Mouse (Mus musculus) layer of hippocampus, postnatal 10 days (tissue): ENCODE data around the gene Plekhg1. TPM values are rescaled to one million over a fixed set of nuclear protein-coding genes. Genes with fewer than 3 reads are reported as not detected.

Experiments used
- DNase-seq, 2 experiments: peaks; one replicate each; pipeline ENCODE4 v3.0.0; 2021; ENCODE audit warnings: low spot score in 2 of 2
- total RNA-seq, 2 experiments: library from RNA; stranded (reverse); gene quantifications; 2 replicates each; pipeline ENCODE4 v1.2.3; 2021

Gene Plekhg1
- total RNA-seq, 2 experiments from 2014 or later: 28.8 to 29.0 TPM

DNA sequence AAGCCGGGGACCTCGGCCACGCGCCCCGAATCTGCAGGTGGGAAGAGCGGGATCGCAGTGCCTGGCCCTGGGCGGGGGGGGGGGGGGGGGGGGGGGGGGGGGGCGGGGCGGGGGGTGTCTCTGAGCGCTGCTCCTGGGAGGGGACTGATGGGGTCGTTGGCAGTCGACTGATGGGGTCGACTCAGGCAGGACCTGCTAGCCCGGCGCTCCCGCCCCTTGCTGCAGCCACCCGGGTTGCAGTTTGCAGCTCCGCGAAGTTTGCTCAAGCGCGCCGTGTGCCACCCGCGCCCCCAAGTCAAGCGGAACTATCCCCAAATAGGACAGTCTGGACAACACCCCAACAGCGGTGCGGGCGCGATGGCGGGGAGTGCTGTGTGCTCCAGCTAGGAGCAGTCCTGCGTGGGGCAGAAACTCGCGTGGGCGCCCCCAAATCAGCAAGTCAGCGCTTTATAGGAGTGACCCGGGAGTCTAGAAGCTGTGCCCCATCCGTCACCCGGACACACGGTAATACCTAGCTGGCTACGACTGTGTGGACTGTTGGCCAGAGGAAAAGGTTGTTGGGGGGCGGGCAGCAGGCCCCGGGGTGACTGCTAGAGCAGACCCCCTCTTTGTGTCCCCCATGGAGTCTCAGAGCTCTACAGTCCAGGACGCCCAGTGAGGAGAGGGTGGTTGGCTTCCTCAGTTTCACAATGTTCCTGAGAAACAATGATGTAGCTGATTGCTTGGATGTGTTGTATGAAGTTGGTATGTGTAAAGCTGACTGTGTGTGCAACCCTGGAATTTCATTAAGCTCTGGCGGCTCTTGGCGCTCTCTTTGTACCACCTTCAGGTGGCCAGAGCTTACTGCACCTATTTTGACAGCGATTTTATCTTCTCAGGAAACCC, 582 bp downstream of the Plekhg1 start:
- DNase-seq: peak; percentile 45 to 50

DNA sequence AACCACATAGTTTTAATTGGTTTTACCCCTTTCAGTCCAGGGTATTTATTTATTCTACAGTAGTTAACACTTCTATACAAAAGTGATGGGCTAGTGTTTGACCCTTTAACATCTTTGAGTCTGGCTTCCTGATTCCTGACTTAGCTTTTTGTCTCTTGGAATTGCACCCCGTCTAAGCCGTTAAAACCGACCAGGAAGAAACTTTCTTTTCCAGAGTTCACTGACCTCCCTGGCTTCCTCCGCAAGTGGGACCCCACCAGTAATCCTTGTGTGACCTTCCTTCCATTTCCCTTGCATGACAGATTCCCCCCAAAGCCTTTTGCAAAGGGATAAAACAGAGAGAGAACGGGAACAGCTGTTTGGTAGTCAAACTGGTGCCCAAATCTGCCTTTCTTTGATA, 1.6 kb downstream of the Plekhg1 start:
- DNase-seq: no peak

GRCm38 (mm10) chr10:3743069-3743468, 2.9 kb downstream of the Plekhg1 start:
- no peak for DNase-seq

GRCm38 (mm10) chr10:3743826-3744225, 3.7 kb downstream of the Plekhg1 start:
- DNase-seq: peak; percentile 53 to 65

DNA sequence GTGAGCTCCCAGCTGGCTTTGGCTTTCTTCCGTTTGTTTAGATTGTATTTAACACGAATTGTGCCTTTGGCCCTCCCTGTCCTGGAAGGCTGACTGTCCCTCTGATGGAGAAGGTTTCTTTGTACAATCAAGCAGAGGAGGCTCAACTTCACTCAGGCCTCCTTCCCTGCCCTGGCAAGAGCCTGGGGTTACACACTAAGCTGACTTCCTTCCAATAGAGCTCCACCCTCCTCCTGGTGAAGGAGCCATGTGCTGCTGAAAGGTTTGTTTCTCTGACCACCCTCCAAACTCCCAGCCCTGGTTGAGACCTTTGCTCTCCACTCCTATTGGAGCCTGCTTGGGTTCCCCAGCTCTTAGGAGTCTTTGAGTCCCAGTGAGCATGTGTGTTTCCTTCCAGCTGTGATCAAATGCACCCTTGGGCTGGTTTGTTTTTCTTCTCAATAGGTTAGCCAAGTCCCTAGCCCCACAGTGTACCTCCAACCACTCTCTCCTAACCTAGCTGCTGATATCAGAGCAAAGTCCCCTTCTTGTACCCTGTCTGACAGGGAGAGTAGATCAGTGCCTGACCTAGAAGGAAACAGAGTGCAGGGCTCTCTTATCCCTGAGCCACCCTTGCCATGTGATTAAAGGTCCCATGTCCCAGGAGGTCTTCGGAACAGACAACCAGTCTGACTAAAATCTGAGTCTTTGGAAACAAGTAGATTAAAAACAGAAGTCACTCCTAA, 6.8 kb downstream of the Plekhg1 start:
- no peak for DNase-seq

GRCm38 (mm10) chr10:3749580-3749979, 9.4 kb downstream of the Plekhg1 start:
- DNase-seq: no peak

DNA sequence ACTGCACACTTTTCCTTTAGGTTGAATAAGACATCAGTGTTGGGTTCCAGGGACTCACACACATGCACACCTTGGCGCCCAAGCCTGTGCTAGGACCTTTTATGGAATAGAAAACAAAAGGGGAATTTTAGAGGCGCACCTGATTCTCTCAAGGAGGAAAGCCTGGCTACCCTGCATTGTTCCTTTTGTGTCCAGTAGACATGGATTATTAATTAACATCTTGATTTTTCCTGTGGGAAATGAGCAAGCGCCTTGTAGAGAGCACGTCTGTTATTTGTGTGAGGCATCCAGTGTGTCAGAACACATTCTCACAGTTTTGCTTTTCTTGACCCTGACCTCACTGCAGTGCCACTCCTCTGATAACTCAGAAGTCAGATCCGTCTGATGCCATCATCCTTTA, 21.8 kb downstream of the Plekhg1 start:
- DNase-seq: no peak

- DNase-seq: no peak
Observed at GRCm38 (mm10) chr10:3763199-3763598, 23.0 kb downstream of the Plekhg1 start.

DNA sequence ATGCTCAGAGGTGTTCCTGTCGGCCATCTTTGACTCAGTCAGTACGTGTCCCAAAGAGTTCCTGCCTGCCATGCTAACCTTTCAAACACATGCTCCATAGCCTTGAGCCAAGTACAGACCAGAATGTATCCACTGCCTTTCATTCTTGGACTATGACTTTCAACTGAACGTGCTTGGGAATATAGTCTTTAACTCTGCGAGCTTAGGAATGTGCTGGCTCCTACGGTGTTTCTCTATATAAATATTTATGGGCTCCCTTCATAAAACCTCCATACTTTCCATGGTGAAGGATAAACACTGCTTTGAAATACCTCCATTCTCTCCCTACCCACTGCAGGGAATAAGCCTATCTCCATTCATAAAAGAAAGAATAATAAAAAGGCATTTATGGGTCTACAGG, 29.0 kb downstream of the Plekhg1 start:
- DNase-seq: no peak

DNA sequence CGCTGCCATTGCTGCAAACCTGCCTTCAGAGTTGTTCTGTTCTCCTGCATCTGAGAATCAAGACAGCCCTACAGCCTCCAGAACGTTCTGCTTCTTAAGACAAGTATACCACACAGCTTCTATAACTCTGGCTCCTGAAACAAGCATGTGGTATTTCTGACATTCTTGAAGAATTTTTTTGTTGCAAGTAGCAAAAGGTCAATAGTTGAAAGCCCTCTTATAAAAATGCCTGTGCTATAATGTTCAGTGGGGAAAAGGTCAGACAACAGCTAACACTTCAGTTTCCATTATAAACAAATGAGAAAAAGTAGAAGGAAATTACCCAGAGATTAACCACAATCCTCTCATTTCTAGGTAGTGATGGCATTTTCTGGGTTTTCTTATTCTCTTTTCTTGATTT, 34.2 kb downstream of the Plekhg1 start:
- no peak for DNase-seq

- DNase-seq: no peak
Observed at GRCm38 (mm10) chr10:3776761-3777160, 36.6 kb downstream of the Plekhg1 start.

GRCm38 (mm10) chr10:3785362-3785761, 45.2 kb downstream of the Plekhg1 start:
- DNase-seq: no peak

DNA sequence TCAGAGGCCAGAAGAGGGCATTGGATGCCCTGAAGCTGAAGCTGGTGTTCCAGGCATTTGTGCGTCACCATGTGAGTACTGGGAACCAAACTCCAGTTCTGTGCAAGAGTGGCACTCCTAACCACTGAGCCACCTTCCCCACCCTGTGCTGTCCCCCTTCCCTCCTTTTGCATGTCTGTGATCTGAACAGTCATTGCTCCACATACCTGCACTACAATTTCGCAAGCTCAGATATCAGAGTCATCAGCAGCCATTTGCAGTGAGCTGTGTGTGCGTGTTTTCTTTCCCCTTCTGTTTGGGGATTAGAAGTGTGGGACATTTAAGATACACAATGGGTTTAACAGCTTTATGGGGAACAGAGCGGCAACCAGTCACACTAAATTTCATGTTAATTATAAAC, 46.4 kb downstream of the Plekhg1 start:
- no peak for DNase-seq

DNA sequence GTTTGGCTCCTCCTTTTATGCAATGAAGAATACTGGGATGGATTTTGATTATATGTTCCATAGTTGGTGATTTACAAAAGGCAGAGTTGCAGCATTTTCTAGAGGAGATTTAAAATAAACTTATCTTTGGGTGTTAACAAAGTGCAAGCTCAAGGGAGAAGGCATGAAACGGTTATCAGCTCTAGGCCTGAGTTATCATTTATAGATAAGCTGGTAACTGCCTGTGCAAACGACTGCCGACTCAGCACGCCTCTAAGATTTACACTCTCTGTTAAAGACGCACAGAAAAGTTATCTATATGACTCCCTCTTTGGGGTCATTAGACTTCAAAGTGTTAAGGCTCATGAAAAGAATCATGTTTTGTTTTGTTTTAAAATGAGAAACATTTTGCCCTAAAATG, 46.8 kb downstream of the Plekhg1 start:
- DNase-seq: no peak

DNA sequence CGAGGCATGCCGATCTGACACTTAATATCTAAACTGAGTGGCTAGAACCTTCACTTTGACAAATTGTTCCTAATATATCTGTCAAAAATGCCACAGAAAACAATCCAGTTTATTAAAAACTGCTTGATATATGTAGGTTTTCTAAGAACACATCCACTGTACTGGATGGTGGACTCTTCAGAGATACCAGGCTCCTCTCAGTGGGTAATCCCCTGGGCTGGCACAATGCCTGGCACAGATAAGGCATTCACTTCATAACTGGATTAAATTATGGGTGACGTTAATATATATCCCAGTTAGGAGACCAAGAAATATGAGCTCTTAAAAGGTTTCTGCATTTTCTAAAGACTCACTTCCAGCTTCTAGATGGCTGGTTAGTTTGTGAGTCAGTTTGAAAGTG, 53.7 kb downstream of the Plekhg1 start:
- DNase-seq: no peak

DNA sequence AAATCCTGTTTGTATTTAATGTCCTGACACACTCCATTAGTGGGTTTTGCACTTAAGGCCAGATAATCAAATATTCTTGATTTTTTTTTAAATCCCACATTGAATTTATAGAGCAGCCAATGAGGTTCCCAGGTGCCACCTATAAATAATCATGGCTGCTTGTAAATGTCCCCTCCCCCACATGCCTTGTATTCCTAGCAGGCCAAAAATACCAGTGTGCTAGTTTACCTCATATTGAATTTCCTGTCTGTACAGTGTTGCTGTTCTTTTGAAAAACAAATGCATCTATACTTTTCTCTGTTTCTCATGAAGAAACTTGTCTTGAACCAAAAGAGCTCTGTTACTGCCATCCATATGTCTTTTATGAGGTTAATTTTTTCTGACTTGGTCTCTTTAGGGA, 59.3 kb downstream of the Plekhg1 start:
- no peak for DNase-seq

- no peak for DNase-seq
Observed at GRCm38 (mm10) chr10:3801254-3801653, 61.1 kb downstream of the Plekhg1 start.

GRCm38 (mm10) chr10:3805334-3805733, 65.2 kb downstream of the Plekhg1 start:
- no peak for DNase-seq

- DNase-seq: no peak
Observed at GRCm38 (mm10) chr10:3807980-3808379, 67.8 kb downstream of the Plekhg1 start.

- DNase-seq: peak in 1 of 2 experiments; percentile 17
Observed at GRCm38 (mm10) chr10:3810476-3811273, 70.5 kb downstream of the Plekhg1 start.

DNA sequence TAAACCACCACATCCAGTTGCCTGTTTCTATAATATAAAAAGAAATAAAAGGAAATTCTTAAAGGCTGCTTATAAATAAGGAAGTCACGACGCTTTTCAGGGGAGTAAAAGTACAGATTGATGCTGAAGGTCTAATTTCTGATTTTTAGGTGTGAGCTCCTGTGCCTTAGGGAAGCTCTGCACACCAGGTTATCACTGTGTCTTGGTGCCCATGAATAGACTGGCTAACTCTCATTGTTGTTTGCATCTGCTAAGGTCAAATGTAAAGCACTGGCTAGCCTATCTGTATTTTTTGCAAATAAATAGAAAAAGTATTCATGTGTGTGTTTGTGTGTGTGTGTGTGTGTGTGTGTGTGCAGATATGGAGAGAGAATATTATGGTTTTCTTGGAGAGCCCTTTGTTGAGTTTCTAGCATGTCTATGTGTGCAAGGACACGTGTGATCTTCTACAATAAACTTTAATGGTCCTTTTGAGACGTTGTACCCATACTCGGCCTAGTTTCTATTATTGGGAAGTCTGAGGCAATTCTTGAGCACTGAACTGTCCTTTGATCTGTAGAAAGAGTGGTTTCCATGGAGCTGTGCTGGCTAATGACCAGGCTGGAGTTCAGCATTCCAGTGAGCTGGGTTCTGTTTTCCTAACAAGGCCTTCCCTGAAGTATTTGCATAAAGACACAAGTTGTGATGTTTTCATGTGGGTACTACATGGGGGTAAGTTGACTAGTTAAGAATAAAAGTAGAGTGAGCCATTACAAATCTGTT, 79.0 kb downstream of the Plekhg1 start:
- DNase-seq: peak; percentile 44 to 52
